Mouse (Mus musculus) left cerebral cortex, adult 2 months (tissue): Measurements from ENCODE around the gene Gata2. TPM values are rescaled to one million over a fixed set of nuclear protein-coding genes. Genes with fewer than 3 reads are reported as not detected.

ENCODE experiments used
- DNase-seq, 2 experiments: peaks; one replicate each; pipeline ENCODE4 v3.0.0; 2021 to 2022; ENCODE audit warnings: low spot score in 2 of 2, mixed read lengths in 1 of 2; ENCODE audit errors: extremely low spot score in 1 of 2
- H3K27ac ChIP-seq: fragments of 200-600 bp; 2 replicates; pipeline ENCODE4 v1.8.1; 2022
- H3K4me3 ChIP-seq: fragments of 200-600 bp; 2 replicates; pipeline ENCODE4 v1.8.1; 2022
- CTCF ChIP-seq: fragments of 200-600 bp; IDR thresholded peaks from 2 replicates; pipeline ENCODE4 v1.8.1; 2022; ENCODE audit warnings: antibody characterized with exemption, mild to moderate bottlenecking, moderate library complexity
- intact Hi-C: fragments of 180-260 bp; cut with DNase I; formaldehyde crosslinking; loops from one replicate; pipeline ENCODE4 v1.15.1; 2025
- total RNA-seq, 2 experiments: library from RNA; stranded (reverse); gene quantifications; 2 replicates each; pipeline ENCODE4 v1.2.3; 2021

Gene Gata2
- total RNA-seq, 2 experiments from 2014 or later = 8.4 to 8.5 TPM

- Histone ChIP-seq H3K27ac (no peak overlapping the region), H3K4me3 (no peak overlapping the region)
- no peak for DNase-seq
- no peak for TF ChIP-seq CTCF
- intact Hi-C loops = no loop called here
Observed at GRCm38 (mm10) chr6:88226570-88226994, 32.9 kb downstream of the Gata2 start.

- Histone ChIP-seq H3K4me3 (no peak overlapping the region), H3K27ac (no peak overlapping the region)
- TF ChIP-seq CTCF = no peak
- DNase-seq = no peak
- intact Hi-C loops = no loop called here
Observed at GRCm38 (mm10) chr6:88227537-88227936, 33.8 kb downstream of the Gata2 start.

- intact Hi-C loops = no loop called here
- TF ChIP-seq CTCF = no peak
Observed at GRCm38 (mm10) chr6:88229221-88229620, 35.5 kb downstream of the Gata2 start.

GRCm38 (mm10) chr6:88231821-88232220, 38.1 kb downstream of the Gata2 start:
- no peak overlapping the region for H3K27ac ChIP-seq
- DNase-seq = no peak
- H3K4me3 ChIP-seq = no peak overlapping the region
- intact Hi-C loops = no loop called here
- no peak for TF ChIP-seq CTCF

More at GRCm38 (mm10) chr6:88229221-88229620, 35.5 kb downstream of the Gata2 start:
- Histone ChIP-seq H3K27ac (no peak overlapping the region), H3K4me3 (no peak overlapping the region)
- DNase-seq = no peak

- Histone ChIP-seq H3K27ac (no peak overlapping the region), H3K4me3 (no peak overlapping the region)
- DNase-seq = no peak
- intact Hi-C loops = no loop called here
- TF ChIP-seq CTCF = no peak
Observed at GRCm38 (mm10) chr6:88232221-88232620, 38.5 kb downstream of the Gata2 start.

GRCm38 (mm10) chr6:88233996-88234395, 40.3 kb downstream of the Gata2 start:
- no peak overlapping the region for H3K27ac ChIP-seq
- intact Hi-C loops = no loop called here
- no peak for DNase-seq
- H3K4me3 ChIP-seq = no peak overlapping the region
- TF ChIP-seq CTCF = no peak

- intact Hi-C loops = no loop called here
- H3K4me3 ChIP-seq = no peak overlapping the region
- H3K27ac ChIP-seq = no peak overlapping the region
- no peak for TF ChIP-seq CTCF
- DNase-seq = no peak
Observed at GRCm38 (mm10) chr6:88235461-88235860, 41.8 kb downstream of the Gata2 start.

GRCm38 (mm10) chr6:88235983-88236382, 42.3 kb downstream of the Gata2 start:
- no peak for DNase-seq
- no peak for TF ChIP-seq CTCF
- intact Hi-C loops = no loop called here
- no peak overlapping the region for H3K27ac ChIP-seq
- H3K4me3 ChIP-seq = no peak overlapping the region

GRCm38 (mm10) chr6:88236513-88236912, 42.8 kb downstream of the Gata2 start:
- DNase-seq = no peak
- no peak for TF ChIP-seq CTCF
- Histone ChIP-seq H3K27ac (no peak overlapping the region), H3K4me3 (no peak overlapping the region)
- intact Hi-C loops = no loop called here

- peak; percentile 20 to 31 for DNase-seq
- TF ChIP-seq CTCF = peak; percentile 66
- intact Hi-C loops = loop anchor here (5.0 kb wide), 1 partner anchor 120 kb away; no protein-coding TSS in a partner anchor
- Histone ChIP-seq H3K4me3 (no peak overlapping the region), H3K27ac (no peak overlapping the region)
Observed at GRCm38 (mm10) chr6:88242604-88243003, 48.9 kb downstream of the Gata2 start.

- Histone ChIP-seq H3K27ac (no peak overlapping the region), H3K4me3 (no peak overlapping the region)
- intact Hi-C loops = no loop called here
- TF ChIP-seq CTCF = no peak
- no peak for DNase-seq
Observed at GRCm38 (mm10) chr6:88249231-88249630, 55.5 kb downstream of the Gata2 start.

- no peak overlapping the region for H3K27ac ChIP-seq
- H3K4me3 ChIP-seq = no peak overlapping the region
- intact Hi-C loops = no loop called here
- no peak for TF ChIP-seq CTCF
- no peak for DNase-seq
Observed at GRCm38 (mm10) chr6:88251396-88251795, 57.7 kb downstream of the Gata2 start.

- intact Hi-C loops = no loop called here
- H3K4me3 ChIP-seq = no peak overlapping the region
- no peak for DNase-seq
- TF ChIP-seq CTCF = no peak
- no peak overlapping the region for H3K27ac ChIP-seq
Observed at GRCm38 (mm10) chr6:88251798-88252478, 58.2 kb downstream of the Gata2 start.
